ENCODE assay signal across 8 mouse cellular contexts in the genomic region with DNA sequence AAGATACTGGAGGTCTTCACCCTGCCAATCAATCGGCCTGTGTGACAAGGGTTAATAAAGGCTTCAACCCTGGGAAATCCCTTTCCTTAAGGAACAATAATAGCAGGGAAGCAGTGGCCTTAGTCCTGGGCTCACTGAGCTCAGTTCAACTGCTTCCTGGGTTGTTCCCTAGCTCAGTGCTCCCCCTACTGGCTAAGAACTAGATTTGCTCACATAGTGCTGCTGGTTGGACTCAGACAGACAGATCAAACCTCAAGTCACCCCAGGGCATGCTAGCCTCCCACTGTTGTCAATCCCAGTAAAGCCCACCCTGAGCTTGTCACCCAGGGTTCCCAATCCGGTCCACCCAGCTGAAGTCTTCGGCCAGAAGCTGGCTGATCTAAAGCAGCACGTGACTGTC.
A peak's percentile ranks its signal among the peaks of the same experiment; 100 is the strongest.
DNase-seq lines count a peak whose midpoint lies in the region; ATAC-seq and TF ChIP-seq lines count a peak whose summit lies in the region.

No protein-coding gene starts in this region.

- no peak overlapping the region for H3K4me3 ChIP-seq in spleen, adult 2 months (ENCODE audit: extremely low read depth, insufficient read depth, insufficient read length)
- H3K4me3 ChIP-seq in forebrain, embryonic 10.5 days, result no peak overlapping the region
- H3K4me3 ChIP-seq in hindbrain, embryonic 16.5 days (ENCODE audit: low read length), result no peak overlapping the region
- no peak overlapping the region for H3K4me3 ChIP-seq in liver, embryonic 14.5 days (ENCODE audit: insufficient read depth in 1 of 2, low read depth in 2 of 2, low read length in 2 of 2)

- TF ChIP-seq EP300 in liver, embryonic 14.5 days (IDR thresholded peaks at IDR 0.05; ENCODE audit: low read depth), result no peak

- H3K27ac ChIP-seq in spleen, adult 2 months (ENCODE audit: insufficient read depth, low read length), result no peak overlapping the region
- H3K27ac ChIP-seq in forebrain, embryonic 10.5 days, result no peak overlapping the region
- H3K27ac ChIP-seq in hindbrain, embryonic 16.5 days (ENCODE audit: low read depth, low read length), result no peak overlapping the region
- no peak overlapping the region for H3K27ac ChIP-seq in liver, embryonic 14.5 days

- H3K4me2 ChIP-seq in hindbrain, embryonic 16.5 days (ENCODE audit: low read length), result no peak overlapping the region
- no peak overlapping the region for H3K4me2 ChIP-seq in liver, embryonic 14.5 days (ENCODE audit: low read depth)

- DNase-seq in spleen, adult 2 months (ENCODE audit: low read depth in 1 of 2, low spot score in 2 of 2), result no peak
- no peak for DNase-seq in spleen, postnatal 36 days (ENCODE audit: low spot score in 2 of 2)
- peak; percentile 12 for DNase-seq in c-Kit-negative CD71-positive TER-119-positive erythroid progenitor cells, embryonic 14.5 days (ENCODE audit: low read depth, low spot score)
- DNase-seq in forebrain, embryonic 10.5 days (ENCODE audit: extremely low spot score, low spot score), result peak; percentile 51
- peak; percentile 19 to 23 (median 19) for DNase-seq in liver, embryonic 14.5 days (ENCODE audit: low read depth in 3 of 3, low spot score in 3 of 3)
- DNase-seq in ovary, postnatal 14 days (ENCODE audit: low spot score), result peak; percentile 42
- DNase-seq in layer of hippocampus, adult 11-12 months (ENCODE audit: low spot score), result no peak

- WGBS in spleen, adult 2 months, result 43% methylated on average over 4 of the region's 4 CpGs
- WGBS in forebrain, embryonic 10.5 days, result 39% methylated on average over 4 of the region's 4 CpGs
- 22% methylated on average over 4 of the region's 4 CpGs for WGBS in hindbrain, embryonic 16.5 days
- 31% methylated on average over 4 of the region's 4 CpGs for WGBS in liver, embryonic 14.5 days (ENCODE audit: insufficient replicate concordance)

- TF ChIP-seq POLR2A in spleen, adult 2 months (IDR thresholded peaks at IDR 0.05; ENCODE audit: low read depth, low read length), result no peak

- H3K27me3 ChIP-seq in spleen, adult 2 months (ENCODE audit: control insufficient read depth, insufficient read depth, low read length), result no peaks in the 10 kb centered on the region
- H3K27me3 ChIP-seq in forebrain, embryonic 10.5 days (ENCODE audit: poor library complexity, severe bottlenecking), result no peaks in the 10 kb centered on the region
- no peaks in the 10 kb centered on the region for H3K27me3 ChIP-seq in hindbrain, embryonic 16.5 days (replicated peaks; ENCODE audit: control insufficient read depth, insufficient read depth, low read length)
- no peaks in the 10 kb centered on the region for H3K27me3 ChIP-seq in liver, embryonic 14.5 days (ENCODE audit: control insufficient read depth, insufficient read depth, low read length)

- H3K9me3 ChIP-seq in forebrain, embryonic 10.5 days, result no peaks in the 10 kb centered on the region
- H3K9me3 ChIP-seq in hindbrain, embryonic 16.5 days (ENCODE audit: control insufficient read depth, low read length), result no peaks in the 10 kb centered on the region
- H3K9me3 ChIP-seq in liver, embryonic 14.5 days (ENCODE audit: control insufficient read depth, low read length), result no peaks in the 10 kb centered on the region

- peak; percentile 85 for ATAC-seq in hindbrain, embryonic 16.5 days
- ATAC-seq in liver, embryonic 14.5 days (ENCODE audit: insufficient read depth), result no peak

- peak; percentile 13; the same call in 1 of the 2 replicates for TF ChIP-seq CTCF in spleen, adult 2 months (IDR thresholded peaks at IDR 0.05; ENCODE audit: extremely low read depth, insufficient read depth, insufficient read length, insufficient replicate concordance)
- peak; percentile 83 for TF ChIP-seq CTCF in liver, embryonic 14.5 days (IDR thresholded peaks at IDR 0.05; ENCODE audit: low read depth)

- no peaks in the 10 kb centered on the region for H3K4me1 ChIP-seq in spleen, adult 2 months (ENCODE audit: control insufficient read depth, insufficient read depth, insufficient read length)
- H3K4me1 ChIP-seq in forebrain, embryonic 10.5 days, result no peaks in the 10 kb centered on the region
- H3K4me1 ChIP-seq in hindbrain, embryonic 16.5 days (ENCODE audit: control insufficient read depth, insufficient read depth, low read depth, low read length), result no peaks in the 10 kb centered on the region
- H3K4me1 ChIP-seq in liver, embryonic 14.5 days (replicated peaks; ENCODE audit: control insufficient read depth in 2 of 2, insufficient read depth in 2 of 2, low read length in 1 of 2), result no peaks in the 10 kb centered on the region

- H3K9ac ChIP-seq in hindbrain, embryonic 16.5 days (ENCODE audit: low read depth, low read length), result no peak overlapping the region
- no peak overlapping the region for H3K9ac ChIP-seq in liver, embryonic 14.5 days (replicated peaks)

- H3K36me3 ChIP-seq in spleen, adult 2 months (ENCODE audit: control insufficient read depth, insufficient read depth, low read length), result no peaks in the 10 kb centered on the region
- H3K36me3 ChIP-seq in forebrain, embryonic 10.5 days (replicated peaks), result no peaks in the 10 kb centered on the region
- no peaks in the 10 kb centered on the region for H3K36me3 ChIP-seq in hindbrain, embryonic 16.5 days (ENCODE audit: control insufficient read depth, insufficient read depth, low read length)
- H3K36me3 ChIP-seq in liver, embryonic 14.5 days (replicated peaks; ENCODE audit: control insufficient read depth, insufficient read depth, low read depth), result no peaks in the 10 kb centered on the region

Comparison
In these comparisons a context has a peak if more than half of its experiments do, and no peak if none do; other contexts are left out.
1. DNase-seq: peak in c-Kit-negative CD71-positive TER-119-positive erythroid progenitor cells, embryonic 14.5 days (single experiment), forebrain, embryonic 10.5 days (single experiment), liver, embryonic 14.5 days (3 of 3) and ovary, postnatal 14 days (single experiment); none in spleen, adult 2 months (0 of 2), spleen, postnatal 36 days (0 of 2) and layer of hippocampus, adult 11-12 months (single experiment).